Mouse (Mus musculus) neural tube, embryonic 10.5 days (tissue): ENCODE results near the gene Gm5726.
"Not testable (repeated sequence)": the region's sequence is repeated elsewhere in the genome, so short reads cannot be mapped to it uniquely, and the experiment has no call there.

Source experiments
- DNase-seq: peaks from one replicate; pipeline ENCODE4 v3.0.0-alpha.2; 2017; ENCODE audit warnings: low spot score; ENCODE audit errors: extremely low spot score

Gene Gm5726

GRCm38 (mm10) chr7:20545657-20546056 lies at the start of gene Gm5726:
TSS of gene Gm5726 (minus strand) at chr7:20545757.
- DNase-seq: not testable (repeated sequence)

DNA sequence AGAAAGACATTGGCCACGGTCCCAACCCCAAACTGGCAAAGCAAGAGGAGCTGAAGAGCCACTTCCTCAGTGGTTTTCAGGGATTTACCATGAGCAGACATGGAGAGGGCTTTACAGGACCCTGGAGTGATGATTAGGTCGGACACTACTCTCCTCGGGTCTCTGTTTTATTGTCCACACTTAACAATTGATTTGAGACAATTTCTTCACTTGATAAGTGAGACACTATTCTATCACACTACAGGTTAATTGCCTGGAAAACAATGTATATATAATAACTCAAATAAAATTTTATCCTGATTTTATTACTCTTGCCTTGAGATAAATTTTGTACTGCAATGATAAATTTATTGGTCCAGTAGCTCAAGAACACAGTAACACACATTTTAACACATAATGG lies 30.6 kb upstream of the Gm5726 start, which contains the start of gene Gm4141:
Gene Gm4141 (minus strand): TSS at position 101 of the 400 bp plus-strand sequence.
- DNase-seq: not testable (repeated sequence)

DNA sequence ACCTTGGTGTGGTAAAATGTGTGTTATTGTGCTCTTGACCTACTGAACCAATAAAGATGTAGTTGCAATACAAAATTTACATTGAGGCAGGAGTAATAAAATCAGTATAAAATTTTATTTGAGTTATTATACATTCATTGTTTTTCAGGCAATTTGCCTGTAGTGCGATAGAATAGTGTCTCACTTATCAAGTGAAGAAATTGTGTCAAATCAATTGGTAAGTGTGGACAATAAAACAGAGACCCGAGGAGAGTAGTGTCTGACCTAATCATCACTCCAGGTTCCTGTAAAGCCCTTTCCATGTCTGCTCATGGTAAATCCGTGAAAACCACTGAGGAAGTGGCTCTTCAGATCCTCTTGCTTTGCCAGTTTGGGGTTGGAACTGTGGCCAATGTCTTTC lies 12.0 kb downstream of the Gm5726 start, which contains the start of gene Vmn1r104:
Gene Vmn1r104 (plus strand): TSS at position 301 of the 400 bp plus-strand sequence.
- not testable (repeated sequence) for DNase-seq

GRCm38 (mm10) chr7:20510434-20510833 lies 35.1 kb downstream of the Gm5726 start, which contains the start of gene Vmn1r103:
TSS of gene Vmn1r103 (minus strand) at chr7:20510534.
- DNase-seq: not testable (repeated sequence)
